Mouse (Mus musculus) embryonic fibroblast, embryonic 13.5 days (primary cell): ENCODE results near the gene Ice2.

Source experiments
- CTCF ChIP-seq: IDR thresholded peaks from 2 replicates; pipeline ENCODE4 v1.5.1; 2011; ENCODE audit warnings: mild to moderate bottlenecking, control low read depth, low read length, moderate library complexity, borderline replicate concordance; ENCODE audit not compliant: insufficient read depth
- POLR2A ChIP-seq: IDR thresholded peaks from 2 replicates; pipeline ENCODE4 v1.6.1; 2011; ENCODE audit warnings: low read depth, mild to moderate bottlenecking, control low read depth, low read length, moderate library complexity

DNA sequence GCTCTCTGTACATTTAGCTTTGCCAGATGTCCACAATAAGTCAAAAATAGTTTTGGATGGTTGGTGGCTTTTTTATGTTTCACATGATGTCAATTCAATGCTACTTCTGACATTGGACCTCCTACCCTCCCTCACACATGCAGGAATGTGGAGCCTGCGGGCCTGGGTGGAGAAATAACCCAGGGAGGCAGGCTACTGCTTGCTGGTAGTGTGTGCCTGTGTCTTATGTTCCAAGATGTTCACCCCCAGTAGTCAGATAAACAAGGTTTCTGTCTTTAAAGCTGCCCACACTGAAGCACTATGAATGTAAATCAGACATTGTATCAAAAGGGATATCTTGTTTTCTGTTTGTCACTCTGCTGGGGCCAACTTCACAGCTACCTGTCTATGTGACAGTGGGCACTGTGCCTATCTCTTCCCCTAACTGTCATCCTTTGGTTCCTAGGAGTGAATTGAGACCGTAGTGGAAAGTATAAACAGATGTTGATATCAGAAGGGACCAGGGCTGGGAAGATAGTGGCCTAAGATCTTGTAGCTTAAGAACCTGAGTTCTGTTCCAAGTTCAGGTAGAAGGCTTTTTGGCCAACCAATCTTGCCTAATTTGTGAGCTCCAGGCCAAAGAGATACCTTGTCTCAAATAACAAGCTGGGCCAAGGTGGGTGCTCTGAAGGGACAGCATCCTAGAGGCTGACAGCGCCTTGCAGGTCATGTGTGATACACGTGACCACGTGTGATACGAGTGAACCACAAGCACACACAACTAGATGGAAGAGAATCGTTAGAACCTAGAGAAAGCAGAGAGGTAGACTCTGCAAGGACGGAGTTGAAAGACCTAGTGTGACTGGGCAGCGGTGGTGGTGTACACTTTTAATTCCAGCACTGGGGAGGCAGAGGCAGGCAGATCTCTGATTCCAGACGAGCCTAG is 54.4 kb downstream of the Ice2 start:
- TF ChIP-seq CTCF (no peak), POLR2A (no peak)
